Mouse (Mus musculus) liver, postnatal 0 days (tissue): ENCODE measurements around the gene Gm37240.

Experiments used
- CTCF ChIP-seq: sonication (generic); IDR thresholded peaks from 2 replicates; pipeline ENCODE4 v1.5.1; 2016; ENCODE audit warnings: antibody characterized with exemption, low read depth
- EP300 ChIP-seq: IDR thresholded peaks from 2 replicates; pipeline ENCODE4 v1.6.1; 2016; ENCODE audit warnings: antibody characterized with exemption, low read depth, mild to moderate bottlenecking

DNA sequence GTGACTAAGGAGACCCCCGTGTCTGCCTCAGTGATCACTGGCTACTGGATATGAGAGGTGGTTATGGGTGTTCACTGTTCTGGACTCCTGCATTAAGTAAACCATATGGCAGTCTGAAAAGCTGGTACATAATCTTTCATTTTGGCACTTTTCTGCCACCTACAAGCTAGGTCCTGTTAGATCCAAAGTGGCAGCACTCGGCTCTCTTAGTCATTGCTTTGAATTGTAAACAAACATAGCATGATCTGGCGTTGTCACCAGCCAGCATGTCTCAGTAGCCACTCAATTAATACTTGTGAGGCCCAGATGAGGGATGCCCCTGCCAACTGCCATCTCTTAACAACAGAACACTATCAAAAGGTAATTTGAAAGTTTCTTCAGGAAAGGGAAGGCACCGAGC lies 904.6 kb downstream of the Gm37240 start:
- no peak for TF ChIP-seq CTCF
- no peak for TF ChIP-seq EP300
